Mouse (Mus musculus): ENCODE results near the gene Zfp62.

DNA sequence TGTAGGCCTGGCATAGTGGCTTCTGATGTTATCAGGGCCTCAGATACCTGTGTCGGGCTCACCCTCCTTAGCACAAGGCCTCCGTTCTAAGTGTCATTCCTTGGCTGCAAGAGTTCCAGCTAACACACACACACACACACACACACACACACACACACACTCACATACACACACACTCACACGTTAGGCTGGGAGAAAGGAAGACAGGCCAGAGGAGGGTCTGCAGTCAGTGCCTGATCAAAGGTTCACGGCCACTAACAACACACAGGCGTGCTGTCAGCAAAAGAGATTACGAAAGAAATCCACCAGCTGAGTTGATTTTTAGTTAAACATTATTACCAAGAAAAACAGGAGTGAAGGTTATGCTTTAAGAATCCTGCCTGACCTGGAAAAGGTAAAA is 63.6 kb downstream of the Zfp62 start:
- TF ChIP-seq CTCF (IDR thresholded peaks at IDR 0.05; ENCODE audit: low read depth), result no peak
- TF ChIP-seq EP300 (IDR thresholded peaks at IDR 0.05; ENCODE audit: low read depth), result no peak
